Mouse (Mus musculus) stomach, embryonic 16.5 days (tissue): ENCODE data around the gene Otos. TPM values are rescaled to one million over a fixed set of nuclear protein-coding genes. Genes with fewer than 3 reads are reported as not detected.

Source experiments
- ATAC-seq: fragments of 200-750 bp; cut with Nextera tagmentation; 2 replicates; pipeline ENCODE4 v1.8.0; 2017; ENCODE audit warnings: moderate number of reproducible peaks, moderate TSS enrichment; ENCODE audit not compliant: insufficient read depth, low FRiP score
- H3K27ac ChIP-seq: fragments of 300-500 bp; sonication (generic); 2 replicates; pipeline ENCODE4 v1.5.1; 2014; ENCODE audit warnings: low read length
- H3K27me3 ChIP-seq: fragments of 300-500 bp; sonication (generic); 2 replicates; pipeline ENCODE4 v1.6.1; 2014; ENCODE audit warnings: low read length, control low read depth, mixed read lengths; ENCODE audit not compliant: control insufficient read depth, insufficient read depth
- H3K36me3 ChIP-seq: fragments of 300-500 bp; sonication (generic); 2 replicates; pipeline ENCODE4 v1.6.1; 2014; ENCODE audit warnings: low read length; ENCODE audit not compliant: control insufficient read depth, insufficient read depth
- H3K4me1 ChIP-seq: fragments of 300-500 bp; sonication (generic); 2 replicates; pipeline ENCODE4 v1.6.1; 2014; ENCODE audit warnings: low read length, control low read depth, mixed read lengths; ENCODE audit not compliant: control insufficient read depth, insufficient read depth
- H3K4me2 ChIP-seq: fragments of 300-500 bp; sonication (generic); 2 replicates; pipeline ENCODE4 v1.6.1; 2014; ENCODE audit warnings: low read depth, low read length, mixed read lengths
- H3K4me3 ChIP-seq: fragments of 300-500 bp; sonication (generic); replicated peaks from 2 replicates; pipeline ENCODE4 v1.5.1; 2014; ENCODE audit warnings: mild to moderate bottlenecking, low read length
- H3K9ac ChIP-seq: fragments of 300-500 bp; sonication (generic); 2 replicates; pipeline ENCODE4 v1.6.1; 2014; ENCODE audit warnings: low read length
- H3K9me3 ChIP-seq: fragments of 300-500 bp; sonication (generic); replicated peaks from 2 replicates; pipeline ENCODE4 v1.6.1; 2016; ENCODE audit warnings: low read length, control low read depth; ENCODE audit not compliant: control insufficient read depth
- WGBS: fragments of 180-500 bp; shearing (Covaris S2); extraction: QIAGEN DNeasy Blood & Tissue Kit; methylation state at CpG from one replicate; pipeline ENCODE4 v1.1.7; 2014; 5-methylcytosine and 5-hydroxymethylcytosine counted together
- polyA plus RNA-seq: library from polyadenylated mRNA; unstranded; fragments of >200 nt; fragmentation: Nextera tagmentation; extraction: Ambion mirVana; gene quantifications from 2 replicates; pipeline ENCODE4 v1.2.1, GENCODE M21; 2015

Gene Otos
- polyA plus RNA-seq, 1 experiment from 2014 or later = 0.19 TPM

DNA sequence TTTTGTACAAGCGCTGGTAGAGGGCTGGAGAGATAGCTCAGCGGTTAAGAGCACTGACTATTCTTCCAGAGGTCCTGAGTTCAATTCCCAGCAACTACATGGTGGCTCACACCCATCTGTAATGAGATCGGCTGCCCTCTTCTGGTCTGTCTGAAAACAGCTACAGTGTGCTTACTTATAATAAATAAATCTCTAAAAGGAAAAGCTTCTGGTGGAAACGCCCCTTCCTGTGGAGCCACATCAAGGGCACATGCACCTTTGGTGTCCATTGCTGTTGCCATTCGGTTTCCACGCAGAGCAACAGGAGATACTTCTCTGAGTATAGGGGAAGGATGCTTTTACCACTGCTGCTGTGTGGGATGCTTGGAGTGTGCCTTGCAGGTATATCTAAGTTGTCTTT lies 15.7 kb downstream of the Otos start:
- no peak overlapping the region for H3K4me3 ChIP-seq
- ATAC-seq = no peak
- H3K36me3 ChIP-seq = no peaks in the 10 kb centered on the region; the same call in 1 of the 2 replicates
- no peaks in the 10 kb centered on the region for H3K4me1 ChIP-seq
- H3K4me2 ChIP-seq = no peak overlapping the region
- H3K9me3 ChIP-seq = no peaks in the 10 kb centered on the region
- no peaks in the 10 kb centered on the region for H3K27me3 ChIP-seq
- H3K27ac ChIP-seq = no peak overlapping the region
- no peak overlapping the region for H3K9ac ChIP-seq
- 65% methylated on average over 6 of the region's 6 CpGs for WGBS

DNA sequence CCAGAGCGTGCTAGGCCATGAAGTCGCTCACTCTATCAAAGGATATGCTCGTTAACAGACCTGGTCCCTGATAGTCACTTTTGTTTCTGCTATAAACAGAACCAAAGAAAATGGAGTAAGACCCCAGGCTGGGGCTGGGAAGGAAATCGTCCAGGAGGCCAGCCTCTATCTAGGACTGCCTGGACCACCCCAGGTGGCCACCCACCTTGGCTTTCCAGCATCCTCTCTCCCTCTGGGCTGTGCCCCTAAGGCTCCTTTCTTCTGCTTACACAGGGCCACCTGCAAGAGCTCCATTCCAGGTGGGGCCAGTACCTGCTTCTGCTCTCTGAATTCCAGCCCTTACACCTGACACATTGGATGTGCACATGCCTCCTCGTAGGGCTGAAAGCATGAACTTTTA lies 16.4 kb downstream of the Otos start:
- Histone ChIP-seq H3K4me3 (no peak overlapping the region), H3K4me2 (no peak overlapping the region), H3K27me3 (no peaks in the 10 kb centered on the region), H3K9me3 (no peaks in the 10 kb centered on the region), H3K36me3 (no peaks in the 10 kb centered on the region; the same call in 1 of the 2 replicates), H3K27ac (no peak overlapping the region), H3K9ac (no peak overlapping the region), H3K4me1 (no peaks in the 10 kb centered on the region)
- no peak for ATAC-seq
- 70% methylated on average over 5 of the region's 5 CpGs for WGBS

DNA sequence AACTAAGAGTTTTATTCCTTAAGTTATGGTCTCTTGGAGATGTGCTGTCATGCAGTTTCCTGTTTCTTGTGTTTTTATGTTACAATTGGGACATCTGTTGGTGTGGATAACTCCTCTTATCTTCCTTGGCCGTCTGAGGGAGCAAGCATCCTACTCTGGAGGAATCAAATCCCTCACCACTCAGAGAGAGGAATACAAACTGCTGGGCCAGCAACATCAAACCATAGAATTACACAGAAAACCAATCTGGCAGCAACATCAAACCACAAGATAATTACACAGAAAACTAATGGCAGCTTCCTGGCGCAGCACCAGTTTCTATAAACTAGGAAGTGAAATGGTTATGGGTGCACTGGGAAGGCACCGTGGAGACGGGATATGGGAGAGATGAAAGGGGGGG lies 20.4 kb downstream of the Otos start:
- no peak overlapping the region for H3K4me2 ChIP-seq
- H3K9me3 ChIP-seq = no peaks in the 10 kb centered on the region
- H3K27ac ChIP-seq = no peak overlapping the region
- H3K4me1 ChIP-seq = no peaks in the 10 kb centered on the region
- no peak overlapping the region for H3K4me3 ChIP-seq
- WGBS = 56% methylated on average over 4 of the region's 4 CpGs
- no peaks in the 10 kb centered on the region for H3K27me3 ChIP-seq
- H3K36me3 ChIP-seq = no peaks in the 10 kb centered on the region
- ATAC-seq = no peak
- no peak overlapping the region for H3K9ac ChIP-seq

DNA sequence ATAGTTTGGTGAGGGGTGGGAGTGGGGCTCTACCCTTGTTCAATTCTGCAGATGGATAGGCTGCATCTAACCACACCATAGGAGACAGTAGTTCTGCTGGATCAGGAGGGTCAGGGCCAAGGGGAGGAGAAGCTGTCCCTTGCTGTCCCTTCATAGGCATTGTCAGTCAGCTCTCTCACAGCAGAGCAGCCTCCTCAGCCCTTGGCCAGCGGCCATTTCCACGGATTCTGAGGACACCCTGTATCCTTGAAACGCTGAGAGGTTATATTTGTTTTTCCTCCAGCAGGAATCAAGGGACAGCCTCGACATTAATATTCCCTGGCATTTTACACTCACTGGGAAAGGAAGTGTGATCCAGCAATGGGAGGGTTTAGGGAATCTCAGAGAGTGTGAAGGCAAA lies 30.3 kb downstream of the Otos start:
- Histone ChIP-seq H3K36me3 (no peaks in the 10 kb centered on the region), H3K27ac (no peak overlapping the region), H3K4me3 (no peak overlapping the region), H3K27me3 (no peaks in the 10 kb centered on the region), H3K4me2 (no peak overlapping the region), H3K4me1 (no peaks in the 10 kb centered on the region), H3K9ac (no peak overlapping the region), H3K9me3 (no peaks in the 10 kb centered on the region)
- ATAC-seq = no peak
- WGBS = 52% methylated on average over 4 of the region's 4 CpGs

DNA sequence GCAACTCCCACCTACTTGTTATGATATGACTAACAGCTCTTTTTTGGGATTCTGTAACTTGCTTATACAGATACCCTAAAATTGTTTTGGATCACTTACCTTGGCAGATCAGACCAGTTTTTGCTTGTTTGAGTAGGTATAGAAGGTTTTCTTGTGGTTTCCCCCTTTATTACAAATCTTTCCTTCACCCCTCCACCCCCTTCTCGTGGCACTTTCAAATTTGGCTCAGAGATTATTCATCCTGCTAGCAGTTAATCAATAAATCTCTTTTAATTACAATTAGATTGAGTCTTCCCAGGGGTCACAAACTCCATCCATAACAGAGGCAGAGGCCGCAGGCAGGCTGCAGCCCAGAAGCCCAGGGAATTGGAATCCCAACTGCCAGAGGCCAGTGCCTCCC lies 31.2 kb downstream of the Otos start, which contains the start of gene Olfr12:
Gene Olfr12 (plus strand): TSS at position 301 of the 400 bp plus-strand sequence.
- H3K27ac ChIP-seq = no peak within 1 kb of the TSS
- no peak within 1 kb of the TSS for H3K4me3 ChIP-seq
- 56% methylated on average over 2 of the region's 2 CpGs for WGBS
- H3K4me2 ChIP-seq = no peak within 1 kb of the TSS
- H3K27me3 ChIP-seq = no peaks in the 10 kb centered on the region
- H3K9ac ChIP-seq = no peak within 1 kb of the TSS
- no peak for ATAC-seq
- H3K9me3 ChIP-seq = no peaks in the 10 kb centered on the region
- H3K36me3 ChIP-seq = no peaks in the 10 kb centered on the region
- H3K4me1 ChIP-seq = no peaks in the 10 kb centered on the region

DNA sequence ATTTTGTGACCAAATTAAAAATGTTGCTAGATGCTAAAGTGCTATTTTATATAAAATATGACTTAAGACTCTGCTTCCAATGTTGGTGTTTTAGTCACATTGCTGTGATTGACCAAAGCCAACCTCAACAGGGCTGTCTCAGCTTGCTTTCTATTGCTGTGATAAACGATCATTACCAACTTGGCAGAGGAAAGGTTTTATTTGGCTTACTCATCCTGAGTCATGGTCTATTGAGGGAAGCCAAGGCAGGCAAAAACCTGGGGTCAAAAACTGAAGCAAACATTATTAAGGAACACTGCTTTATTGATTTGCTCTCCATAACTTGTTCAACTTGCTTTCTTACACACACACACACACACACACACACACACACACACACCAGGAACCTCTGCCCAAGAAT lies 32.6 kb downstream of the Otos start:
- WGBS = 82% methylated on average over 1 of the region's 1 CpGs
- no peaks in the 10 kb centered on the region for H3K4me1 ChIP-seq
- no peak overlapping the region for H3K4me2 ChIP-seq
- no peaks in the 10 kb centered on the region for H3K9me3 ChIP-seq
- no peaks in the 10 kb centered on the region for H3K27me3 ChIP-seq
- H3K27ac ChIP-seq = no peak overlapping the region
- no peak overlapping the region for H3K4me3 ChIP-seq
- no peak for ATAC-seq
- H3K9ac ChIP-seq = no peak overlapping the region
- H3K36me3 ChIP-seq = no peaks in the 10 kb centered on the region

DNA sequence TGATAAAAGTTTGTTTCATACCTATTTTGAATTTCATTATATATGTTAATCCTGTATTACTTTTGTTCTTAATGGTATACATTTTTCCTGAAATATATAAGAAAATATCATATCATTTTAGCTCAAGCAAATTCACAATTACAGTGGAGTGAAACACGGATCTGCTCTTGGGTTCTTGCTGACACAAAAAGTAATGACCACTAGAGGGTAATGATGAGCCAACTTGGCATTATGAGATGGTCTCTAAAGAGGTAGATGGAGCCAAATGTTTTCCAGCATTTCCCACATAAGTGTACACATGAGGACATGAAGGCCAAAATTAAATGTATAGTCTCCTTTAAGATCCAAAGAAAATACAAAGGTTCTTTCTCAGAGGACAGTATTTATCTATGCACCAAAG lies 34.1 kb downstream of the Otos start:
- no peak overlapping the region for H3K4me3 ChIP-seq
- no peaks in the 10 kb centered on the region for H3K4me1 ChIP-seq
- H3K4me2 ChIP-seq = no peak overlapping the region
- ATAC-seq = no peak
- H3K27ac ChIP-seq = no peak overlapping the region
- no peaks in the 10 kb centered on the region for H3K36me3 ChIP-seq
- no peak overlapping the region for H3K9ac ChIP-seq
- H3K9me3 ChIP-seq = no peaks in the 10 kb centered on the region
- WGBS = 16% methylated on average over 1 of the region's 1 CpGs
- no peaks in the 10 kb centered on the region for H3K27me3 ChIP-seq

DNA sequence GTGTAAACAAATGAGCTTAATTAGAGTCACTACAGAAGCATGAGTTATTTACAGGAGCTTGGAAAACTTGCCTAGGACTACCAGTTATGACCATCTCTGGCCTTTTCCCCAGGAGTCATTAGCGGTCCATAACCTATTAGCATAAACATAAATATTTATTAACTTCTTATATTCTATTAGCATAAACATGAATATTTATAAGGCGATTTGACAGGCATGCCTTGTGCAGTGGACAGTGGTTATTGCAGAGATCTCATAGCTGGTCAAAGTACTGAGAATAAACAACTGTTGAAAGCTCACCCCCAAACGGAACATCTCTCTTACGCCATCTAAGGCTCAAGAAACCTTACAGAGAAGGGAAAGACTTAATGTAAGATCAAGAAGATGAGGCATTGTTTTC lies 35.5 kb downstream of the Otos start:
- no peak overlapping the region for H3K4me3 ChIP-seq
- no peak for ATAC-seq
- no peaks in the 10 kb centered on the region for H3K9me3 ChIP-seq
- H3K9ac ChIP-seq = no peak overlapping the region
- H3K27me3 ChIP-seq = no peaks in the 10 kb centered on the region
- H3K4me2 ChIP-seq = no peak overlapping the region
- H3K27ac ChIP-seq = no peak overlapping the region
- H3K36me3 ChIP-seq = no peaks in the 10 kb centered on the region
- WGBS = 39% methylated on average over 4 of the region's 4 CpGs
- no peaks in the 10 kb centered on the region for H3K4me1 ChIP-seq

DNA sequence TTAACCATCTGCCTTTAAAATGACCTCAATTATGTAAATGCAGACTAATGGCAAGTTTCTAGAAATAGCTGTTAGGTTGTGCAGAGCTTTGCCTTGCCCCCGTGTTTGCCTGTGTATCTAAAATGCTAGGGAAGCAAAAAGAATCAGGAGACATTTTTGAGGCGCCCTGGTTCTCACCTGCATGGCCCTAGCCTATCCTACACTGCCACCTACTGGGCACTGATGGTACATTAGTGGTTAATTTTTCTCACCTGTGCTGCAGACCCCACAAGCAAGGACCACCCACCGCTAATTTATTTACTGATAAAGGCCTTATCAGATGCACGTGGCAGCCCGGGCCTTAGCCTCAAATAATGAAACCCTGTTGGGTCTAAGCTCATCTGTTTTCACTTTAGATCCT lies 37.6 kb downstream of the Otos start:
- Histone ChIP-seq H3K9ac (no peak overlapping the region), H3K4me1 (no peaks in the 10 kb centered on the region), H3K36me3 (no peaks in the 10 kb centered on the region), H3K4me2 (no peak overlapping the region), H3K9me3 (no peaks in the 10 kb centered on the region), H3K4me3 (no peak overlapping the region), H3K27me3 (no peaks in the 10 kb centered on the region), H3K27ac (no peak overlapping the region)
- ATAC-seq = no peak
- 4% methylated on average over 5 of the region's 5 CpGs for WGBS

DNA sequence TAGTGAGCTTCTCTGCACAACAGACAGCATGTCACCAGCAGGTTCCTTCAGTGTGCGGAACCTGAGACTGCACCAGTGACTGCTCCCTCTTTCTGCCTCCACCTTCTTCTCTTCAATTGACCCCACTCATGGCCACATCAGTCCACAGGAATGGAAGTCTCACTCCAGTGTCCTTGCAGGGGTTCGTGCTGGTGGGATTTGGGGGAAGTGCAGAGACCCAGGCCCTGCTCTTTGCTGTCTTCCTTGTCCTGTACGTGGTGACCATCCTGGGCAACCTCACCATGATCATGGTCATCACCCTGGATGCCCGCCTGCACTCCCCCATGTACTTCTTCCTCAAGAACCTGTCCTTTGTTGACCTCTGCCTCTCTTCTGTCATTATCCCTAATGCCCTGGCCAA lies 40.9 kb downstream of the Otos start:
- no peak overlapping the region for H3K4me3 ChIP-seq
- H3K36me3 ChIP-seq = no peaks in the 10 kb centered on the region
- no peak overlapping the region for H3K27ac ChIP-seq
- ATAC-seq = no peak
- WGBS = 76% methylated on average over 4 of the region's 4 CpGs
- no peaks in the 10 kb centered on the region for H3K9me3 ChIP-seq
- H3K4me1 ChIP-seq = no peaks in the 10 kb centered on the region
- H3K27me3 ChIP-seq = no peaks in the 10 kb centered on the region
- H3K9ac ChIP-seq = no peak overlapping the region
- no peak overlapping the region for H3K4me2 ChIP-seq
